Mouse (Mus musculus) urinary bladder, postnatal 14 days (tissue): ENCODE results near the gene Sephs1.
A peak's percentile ranks its signal among the peaks of the same experiment; 100 is the strongest.
"Not testable (repeated sequence)": the region's sequence is repeated elsewhere in the genome, so short reads cannot be mapped to it uniquely, and the experiment has no call there.

ENCODE experiments used
- DNase-seq: peaks from one replicate; pipeline ENCODE4 v3.0.0; 2021; ENCODE audit warnings: low spot score

Gene Sephs1

DNA sequence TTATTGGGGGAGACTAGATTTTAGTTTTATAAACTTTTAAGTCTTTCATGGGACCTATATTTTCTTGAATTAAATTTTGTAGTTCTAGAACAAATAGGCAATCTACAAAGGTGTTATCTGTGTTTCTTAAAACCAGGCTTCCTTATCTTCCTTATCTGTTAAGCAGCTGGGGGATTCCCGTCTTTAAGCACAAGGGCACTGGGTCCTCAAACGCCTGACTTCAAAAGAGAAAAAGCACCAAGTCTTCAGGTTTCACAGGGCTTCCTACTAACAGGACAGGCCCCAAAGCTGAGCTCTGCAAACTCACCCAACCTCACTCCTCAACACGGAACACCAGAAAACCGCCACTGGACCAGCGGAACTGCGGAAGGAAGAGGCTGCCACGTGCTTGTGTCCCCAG, 26.6 kb downstream of the Sephs1 start:
- DNase-seq: no peak

DNA sequence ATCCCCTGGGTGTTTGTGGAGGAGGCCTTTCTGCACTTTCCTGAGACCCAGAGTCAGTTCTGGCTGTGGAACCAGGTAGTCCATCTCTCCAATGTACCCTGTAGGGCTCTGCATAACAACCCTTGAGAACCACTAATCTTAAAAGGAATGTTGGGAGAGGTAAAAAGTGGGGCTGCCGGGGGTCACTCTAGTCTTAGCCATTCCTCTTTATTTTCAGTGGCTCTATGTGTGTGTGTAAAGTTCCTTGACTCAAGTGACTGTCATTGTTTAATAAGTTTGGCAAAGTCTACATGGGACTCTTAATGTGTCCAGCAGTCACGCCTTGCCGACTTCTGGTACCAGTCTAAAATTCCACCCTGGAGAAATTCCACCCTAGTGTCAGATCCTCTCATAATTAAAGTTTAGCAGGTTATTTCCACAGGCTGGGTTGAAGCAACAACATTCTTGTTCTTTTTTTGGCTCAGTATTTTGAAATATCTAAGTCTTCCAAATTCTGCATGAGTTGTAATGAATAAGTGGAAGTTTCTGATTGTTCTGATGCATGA, 27.5 kb downstream of the Sephs1 start:
- no peak for DNase-seq

DNA sequence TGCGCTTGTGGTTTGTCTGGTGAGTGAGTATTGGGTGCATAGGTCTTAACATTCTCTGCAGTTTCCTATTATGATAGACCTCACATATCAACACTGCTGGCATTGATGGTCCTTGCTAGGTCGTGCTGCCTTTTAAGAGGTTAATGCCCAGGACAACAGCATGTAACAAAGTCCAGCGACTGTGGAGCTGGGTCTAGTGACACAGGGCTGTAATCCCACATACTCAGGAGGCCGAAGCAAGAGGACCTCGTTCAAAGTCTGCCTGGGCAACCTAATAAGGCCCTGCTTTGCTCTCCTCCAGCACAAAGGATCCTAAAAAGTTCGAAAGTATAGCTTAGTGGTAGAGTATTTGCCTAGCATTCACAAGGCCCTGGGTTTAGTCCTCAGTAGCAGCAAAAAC, 28.5 kb downstream of the Sephs1 start:
- DNase-seq: no peak

DNA sequence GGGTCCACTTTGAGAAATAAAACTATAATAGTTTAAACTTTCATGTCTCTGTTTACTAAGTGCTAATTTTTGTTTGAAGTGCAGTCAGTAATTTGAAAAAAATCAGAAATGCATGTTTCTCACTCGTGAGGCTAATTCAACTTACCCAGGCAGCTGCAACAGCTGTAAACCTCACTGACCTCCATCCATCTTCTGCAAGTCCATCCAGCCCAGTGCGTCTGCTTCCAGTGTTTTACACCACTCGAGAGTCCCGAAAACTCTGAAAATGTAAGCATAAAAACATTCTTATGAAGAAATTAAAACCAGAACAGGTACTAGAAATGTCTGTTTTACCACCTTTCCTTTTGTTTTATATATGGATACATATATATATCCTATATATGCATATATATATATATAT, 29.2 kb downstream of the Sephs1 start:
- DNase-seq: no peak

DNA sequence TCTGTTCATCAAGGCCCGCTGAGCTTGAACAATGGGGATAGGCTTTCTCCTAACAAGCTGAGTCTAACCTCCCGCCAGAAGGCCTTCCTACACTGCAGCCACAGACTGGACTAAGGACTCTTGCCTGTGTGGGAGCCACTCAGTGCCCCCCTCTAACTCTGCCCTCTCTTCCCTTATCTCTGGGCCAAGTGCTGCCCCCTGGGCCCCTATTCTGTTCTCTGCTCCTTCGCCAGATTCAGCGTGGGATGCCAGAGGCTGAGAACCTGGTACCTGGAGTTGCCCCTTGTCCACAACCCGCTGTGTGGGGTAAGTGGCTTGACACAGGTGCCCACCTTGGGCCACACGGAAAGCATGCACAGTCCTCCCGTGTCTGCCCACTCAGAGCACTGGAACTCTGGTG, 32.6 kb downstream of the Sephs1 start:
- no peak for DNase-seq

DNA sequence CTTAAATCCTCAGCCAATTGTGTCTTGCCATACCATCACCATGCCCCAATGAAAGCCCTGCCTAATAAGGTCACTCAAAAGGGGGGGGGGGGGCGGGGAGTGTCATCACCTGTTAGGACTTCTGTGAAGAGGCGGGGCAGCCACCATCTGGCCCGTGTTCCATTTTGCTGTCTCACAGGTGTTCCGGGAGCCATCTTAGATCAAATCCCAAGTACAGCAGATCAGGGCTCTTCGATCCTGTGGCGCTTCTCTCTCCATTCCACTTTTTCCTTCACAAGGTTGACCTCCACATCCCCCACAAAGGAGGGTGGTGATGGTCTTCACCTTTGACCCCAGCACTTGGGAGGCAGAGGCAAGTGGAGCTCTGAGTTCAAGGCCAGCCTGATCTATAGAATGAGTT, 34.7 kb downstream of the Sephs1 start:
- DNase-seq: no peak

DNA sequence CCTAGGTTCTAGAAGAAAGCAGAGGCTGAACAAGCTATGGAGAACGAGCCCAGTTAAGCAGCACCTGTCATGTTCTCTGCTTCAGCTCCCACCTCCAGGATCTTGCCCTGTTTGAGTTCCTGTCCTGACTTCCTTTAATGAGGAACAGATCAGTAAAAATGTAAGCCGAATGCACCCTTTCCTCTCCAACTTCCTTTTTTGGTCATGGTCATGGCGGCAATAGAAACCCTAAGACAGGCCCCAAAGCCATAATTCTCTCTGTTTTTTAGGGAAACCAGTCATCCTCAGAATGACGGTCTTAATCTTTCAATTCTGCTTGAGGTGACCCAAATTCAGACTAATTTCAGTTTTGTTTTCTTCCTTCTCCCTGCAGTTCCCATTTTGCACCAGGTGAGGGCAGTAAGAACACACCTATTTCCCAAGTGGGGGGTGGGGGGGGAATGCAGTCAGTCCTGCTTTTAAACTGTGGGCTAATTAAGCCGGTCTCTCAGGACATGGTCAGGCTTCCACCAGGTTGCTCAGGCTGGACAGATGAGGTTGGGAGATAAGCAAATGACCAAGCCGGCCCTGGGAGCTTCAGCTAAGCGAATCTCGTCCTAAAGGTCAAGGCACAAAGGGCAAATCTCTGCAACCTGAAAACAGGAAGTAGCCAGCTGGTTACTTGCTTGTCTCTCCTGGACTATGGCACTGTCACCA, 36.1 kb downstream of the Sephs1 start:
- DNase-seq: peak; percentile 46

DNA sequence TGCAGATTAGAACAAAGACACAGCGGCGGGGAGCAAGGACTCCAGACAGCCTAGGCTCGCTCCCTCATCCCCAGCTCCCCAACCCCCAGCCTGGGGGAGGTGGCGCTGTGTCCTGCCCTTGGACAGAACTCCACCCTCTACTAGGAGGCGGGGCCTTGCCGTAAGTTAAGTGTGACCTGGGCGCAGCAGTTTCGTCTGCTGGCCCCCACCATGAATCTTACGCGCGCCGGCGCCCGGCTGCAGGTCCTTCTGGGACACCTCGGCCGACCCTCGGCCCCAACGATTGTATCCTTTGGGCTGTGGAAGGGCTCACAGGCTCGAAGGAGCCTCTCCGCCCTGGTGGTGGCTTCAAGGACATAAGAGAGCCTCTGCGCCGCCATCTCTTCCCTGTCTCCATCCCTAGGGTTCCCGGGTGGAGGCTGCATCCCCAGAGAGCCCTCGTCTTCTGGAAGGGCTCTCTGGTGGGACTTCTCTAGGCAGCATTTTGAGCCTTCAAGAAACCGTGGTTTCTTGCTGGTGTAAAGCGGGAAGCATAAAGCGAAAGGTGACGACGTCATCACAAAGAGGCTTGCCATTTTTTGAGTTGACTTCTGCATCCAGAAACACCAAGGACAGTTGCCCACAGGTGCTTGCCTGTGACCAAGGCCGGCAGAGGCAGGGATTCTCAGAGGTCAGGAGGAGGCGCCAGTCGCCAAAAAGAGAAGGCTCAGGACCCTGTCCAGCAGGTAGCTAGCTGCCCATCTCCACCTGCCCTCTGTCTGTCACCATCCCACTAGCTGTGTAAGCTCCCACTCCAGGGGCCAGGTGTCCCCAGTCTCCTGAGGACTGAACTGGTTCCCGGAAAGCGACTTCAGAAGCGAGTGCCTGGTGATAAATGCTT, 37.7 kb downstream of the Sephs1 start, which contains the start of gene Phyh:
Gene Phyh, plus strand, starts transcription at position 160 of the 880 bp plus-strand sequence.
- DNase-seq: peak; percentile 90

DNA sequence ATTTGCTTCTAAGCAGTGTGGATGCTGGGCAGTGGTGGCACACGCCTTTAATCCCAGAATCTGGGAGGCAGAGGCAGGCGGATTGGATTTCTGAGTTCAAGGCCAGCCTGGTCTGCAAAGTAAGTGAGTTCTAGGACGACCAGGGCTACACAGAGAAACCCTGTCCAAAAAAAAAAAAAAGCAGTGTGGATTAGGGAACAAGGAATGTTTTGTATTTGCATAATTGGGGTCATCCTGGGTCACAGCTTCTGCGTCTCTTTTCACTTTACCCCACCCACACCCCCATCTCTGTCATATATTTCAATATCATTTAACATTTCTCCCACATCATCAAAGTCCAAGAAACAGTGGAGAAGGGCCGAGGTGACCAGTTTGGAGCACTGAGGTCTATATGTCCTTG, 39.7 kb downstream of the Sephs1 start:
- DNase-seq: no peak

DNA sequence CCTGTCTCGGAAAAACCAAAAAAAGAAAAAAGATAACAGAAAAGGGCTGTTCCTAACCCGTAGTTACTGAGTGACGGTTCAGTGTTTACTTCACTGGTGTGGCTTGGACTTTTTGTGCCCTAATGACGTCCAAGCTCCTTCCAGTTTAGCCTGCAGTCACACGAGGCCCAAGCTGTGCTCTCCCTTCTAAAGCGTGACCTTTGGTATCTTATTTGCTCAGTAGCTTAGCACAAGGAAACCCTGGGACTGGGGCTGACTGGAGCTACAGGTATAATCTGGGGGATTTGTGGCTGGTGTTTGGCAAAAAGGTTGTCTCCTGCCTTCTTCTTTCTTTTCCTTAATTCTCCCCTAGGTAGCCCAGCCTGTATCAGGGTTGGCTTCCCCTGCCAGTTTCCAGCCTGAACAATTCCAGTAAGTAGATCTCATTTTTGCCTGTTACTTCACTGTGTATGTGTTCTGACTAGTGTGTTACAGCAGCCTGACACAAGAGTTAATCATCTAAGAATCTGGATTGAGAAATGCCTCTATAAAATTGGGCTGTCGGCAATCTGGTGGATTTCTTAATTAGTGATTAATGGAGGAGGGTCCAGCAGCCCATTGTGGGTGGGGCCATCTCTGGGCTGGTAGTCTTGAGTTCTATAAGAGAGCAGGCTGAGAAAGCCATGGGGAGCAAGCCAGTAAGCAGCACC, 41.3 kb downstream of the Sephs1 start:
- peak; percentile 20 for DNase-seq

DNA sequence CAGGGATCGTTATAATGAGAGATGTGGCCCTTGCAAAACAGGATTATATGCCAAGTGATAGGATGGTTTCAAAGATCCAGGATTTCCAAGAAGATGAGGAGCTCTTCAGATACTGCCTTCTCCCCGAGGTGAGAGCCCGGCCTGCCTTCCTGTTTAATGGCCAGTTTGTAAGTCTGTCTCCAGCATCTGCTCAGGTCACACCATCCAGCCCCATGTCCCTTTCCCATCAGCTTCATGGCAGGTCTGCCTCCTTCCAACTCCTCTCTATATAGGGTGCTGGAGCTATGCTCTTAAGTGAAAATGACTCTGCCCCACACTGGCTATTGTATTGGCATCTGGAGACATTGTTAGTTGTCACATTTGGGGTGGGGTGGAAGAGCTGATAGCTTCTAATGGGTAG, 46.0 kb downstream of the Sephs1 start:
- DNase-seq: no peak

DNA sequence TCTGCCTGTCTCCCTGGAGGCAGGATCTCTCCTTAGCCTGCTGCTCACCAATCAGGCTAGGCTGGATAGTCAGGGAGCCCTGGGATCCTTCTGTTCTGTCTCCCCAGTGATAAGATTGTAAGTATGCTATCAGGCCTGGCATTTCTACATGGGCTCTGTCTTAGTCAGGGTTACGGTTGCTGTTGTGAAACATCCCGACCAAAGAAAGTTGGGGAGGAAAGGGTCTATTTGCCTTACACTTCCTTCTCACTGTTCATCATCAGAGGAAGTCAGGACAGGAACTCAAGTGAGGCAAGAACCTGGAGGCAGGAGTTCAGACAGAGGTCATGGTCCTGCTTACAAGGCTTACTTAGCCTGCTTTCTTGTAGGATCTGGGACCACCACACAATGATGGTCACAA, 47.9 kb downstream of the Sephs1 start:
- DNase-seq: no peak

DNA sequence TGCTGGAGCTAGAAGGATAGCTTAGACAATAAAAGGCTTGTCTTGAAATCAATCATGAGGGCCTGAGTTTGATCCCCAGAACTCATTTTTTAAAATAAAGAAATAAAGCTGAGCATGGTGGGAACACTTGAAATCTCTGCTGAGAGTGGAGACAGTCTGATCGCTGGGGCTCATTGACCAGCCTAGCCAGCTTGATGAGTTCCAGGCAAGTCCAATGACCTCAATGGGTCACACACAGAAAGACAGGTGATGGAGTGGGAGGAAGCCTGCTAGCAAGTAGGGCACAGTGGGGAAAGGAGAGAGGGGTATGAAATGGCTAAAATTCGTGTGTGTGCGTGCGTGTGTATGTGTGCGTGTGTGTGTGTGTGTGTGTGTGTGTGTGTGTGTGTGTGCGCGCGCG, 53.2 kb downstream of the Sephs1 start:
- no peak for DNase-seq

DNA sequence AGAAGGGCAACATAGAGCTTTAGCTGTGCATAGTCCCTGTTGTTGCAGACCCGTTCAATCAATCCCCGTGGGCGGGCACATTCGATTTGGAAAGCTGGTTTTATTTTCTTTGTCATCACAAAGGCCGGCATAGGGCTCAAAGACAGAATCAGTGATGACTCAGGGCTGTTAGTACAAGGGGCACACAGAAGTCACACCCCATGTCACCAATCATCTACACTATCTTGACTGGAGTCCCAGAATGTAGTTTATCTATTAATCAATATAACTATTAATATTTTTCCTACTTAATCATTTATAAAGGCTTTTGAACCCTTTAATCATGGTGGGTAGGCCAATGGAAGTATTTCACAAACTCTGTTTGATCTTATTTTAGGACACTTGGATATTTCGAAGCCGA, 56.6 kb downstream of the Sephs1 start:
- no peak for DNase-seq

DNA sequence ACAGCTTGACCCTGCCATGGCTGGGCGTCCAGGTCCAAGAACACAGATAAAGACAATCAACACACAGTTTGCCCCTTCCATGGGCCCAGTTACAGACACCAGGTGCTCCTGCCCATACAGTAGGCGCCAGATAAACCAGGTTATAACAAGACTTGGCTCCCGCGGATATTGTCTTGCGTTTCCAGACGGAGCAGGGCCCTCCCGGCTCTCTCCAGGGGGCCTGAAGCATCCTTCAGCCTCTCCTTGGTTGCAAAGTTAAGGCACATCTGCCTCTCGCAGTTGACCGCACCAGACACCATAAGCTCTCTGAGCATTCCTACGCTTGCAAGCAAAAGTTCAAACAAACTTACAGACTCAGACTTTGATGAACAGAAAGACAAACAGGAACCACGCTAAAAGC, 59.5 kb downstream of the Sephs1 start:
- DNase-seq: no peak

DNA sequence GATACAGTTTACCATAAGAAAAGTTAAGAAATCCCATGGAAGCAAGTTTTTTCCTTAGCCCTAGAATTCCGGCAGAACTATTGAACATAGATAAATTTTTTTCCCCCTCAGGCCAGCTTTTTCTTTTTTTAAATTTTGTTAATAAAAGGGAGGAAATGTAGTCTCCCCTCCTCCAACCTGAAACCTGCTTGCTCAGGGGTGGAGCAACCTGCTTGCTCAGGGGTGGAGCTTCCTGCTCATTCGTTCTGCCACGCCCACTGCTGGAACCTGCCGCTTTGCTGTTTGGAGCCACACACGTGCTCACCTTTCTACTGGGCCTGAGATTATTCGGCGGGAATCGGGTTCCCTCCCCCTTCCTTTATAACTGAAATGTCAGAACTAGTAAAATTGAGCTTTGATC, 68.3 kb downstream of the Sephs1 start:
- not testable (repeated sequence) for DNase-seq

DNA sequence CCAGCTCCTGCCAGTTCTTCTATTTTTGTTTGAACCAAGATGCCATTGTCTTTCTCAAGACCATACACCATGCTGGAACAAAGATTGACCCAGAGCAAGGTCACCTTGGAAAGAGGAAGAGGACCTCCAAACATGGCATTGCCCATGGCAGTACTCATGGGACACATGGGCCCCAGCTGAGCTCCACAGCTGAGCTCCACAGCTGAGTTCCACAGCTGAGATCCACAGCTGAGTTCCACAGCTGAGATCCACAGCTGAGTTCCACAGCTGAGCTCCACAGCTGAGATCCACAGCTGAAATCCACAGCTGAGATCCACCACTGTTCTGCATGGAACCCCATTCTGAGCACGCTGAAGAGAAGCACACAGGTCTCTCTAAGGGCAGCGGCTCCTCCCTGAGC, 69.6 kb downstream of the Sephs1 start:
- DNase-seq: no peak

DNA sequence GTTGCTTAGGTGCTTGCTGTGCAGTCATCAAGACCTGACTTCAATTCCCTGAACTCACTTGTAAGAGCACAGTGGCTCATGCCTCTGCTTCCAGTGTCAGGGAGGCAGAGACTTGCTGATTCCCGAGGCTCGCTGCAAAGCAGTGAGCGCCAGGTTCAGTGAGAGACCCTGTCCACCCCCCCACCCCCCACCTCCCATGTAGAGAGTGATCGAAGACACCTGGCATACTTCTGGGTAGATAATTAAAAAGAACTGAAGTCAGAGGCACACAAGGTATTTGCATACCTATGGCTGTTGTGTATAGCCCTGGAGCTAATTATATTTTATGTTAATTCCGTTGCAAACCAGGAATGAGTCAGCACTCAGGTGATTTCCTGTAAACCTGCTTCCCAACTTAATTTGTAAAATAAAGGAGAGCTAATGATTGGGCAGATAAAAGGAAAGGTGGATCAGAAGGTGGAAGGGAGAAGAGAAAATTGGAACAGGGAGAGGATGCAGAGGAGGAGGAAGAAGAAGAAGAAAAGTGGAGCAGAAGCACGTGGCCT, 72.9 kb downstream of the Sephs1 start:
- no peak for DNase-seq

DNA sequence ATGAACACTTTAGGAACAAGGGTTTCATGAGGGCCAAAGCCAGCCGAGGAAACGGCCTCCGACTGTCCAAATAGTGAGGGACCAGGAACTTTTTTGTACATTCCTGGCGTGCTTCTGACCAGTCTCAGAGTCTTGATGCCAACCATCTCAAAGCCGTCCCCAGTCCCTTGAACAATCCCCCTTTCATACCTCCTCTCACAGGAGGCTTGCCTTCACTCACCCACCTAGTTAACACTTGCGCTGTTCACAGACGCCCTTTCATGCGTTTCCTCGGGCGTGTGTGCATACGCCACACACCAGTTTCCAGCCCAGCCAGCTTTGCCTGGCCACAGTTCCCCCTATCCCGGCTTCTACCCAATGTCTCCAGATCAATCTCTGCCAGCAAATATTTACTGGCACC, 76.7 kb downstream of the Sephs1 start:
- DNase-seq: no peak
